Mouse (Mus musculus) heart, embryonic 12.5 days (tissue): Measurements from ENCODE around the gene Sin3a. TPM values are rescaled to one million over a fixed set of nuclear protein-coding genes. Genes with fewer than 3 reads are reported as not detected.

Experiments used
- ATAC-seq: fragments of 200-750 bp; cut with Nextera tagmentation; 2 replicates; pipeline ENCODE4 v1.8.0; 2017; ENCODE audit warnings: moderate TSS enrichment, moderate library complexity; ENCODE audit not compliant: insufficient number of reproducible peaks, low FRiP score
- H3K27ac ChIP-seq: fragments of 300-500 bp; sonication (generic); 2 replicates; pipeline ENCODE4 v1.5.1; 2016; ENCODE audit warnings: mild to moderate bottlenecking, moderate library complexity; ENCODE audit not compliant: poor library complexity, severe bottlenecking
- H3K27me3 ChIP-seq: fragments of 300-500 bp; sonication (generic); replicated peaks from 2 replicates; pipeline ENCODE4 v1.6.1; 2016; ENCODE audit warnings: mild to moderate bottlenecking, moderate library complexity
- H3K36me3 ChIP-seq: fragments of 300-500 bp; sonication (generic); 2 replicates; pipeline ENCODE4 v1.6.1; 2016; ENCODE audit warnings: mild to moderate bottlenecking, moderate library complexity
- H3K4me1 ChIP-seq: fragments of 300-500 bp; sonication (generic); replicated peaks from 2 replicates; pipeline ENCODE4 v1.6.1; 2016; ENCODE audit warnings: mild to moderate bottlenecking
- H3K4me2 ChIP-seq: fragments of 300-500 bp; sonication (generic); 2 replicates; pipeline ENCODE4 v1.6.1; 2016; ENCODE audit warnings: mild to moderate bottlenecking, moderate library complexity
- H3K4me3 ChIP-seq: fragments of 300-500 bp; sonication (generic); 2 replicates; pipeline ENCODE4 v1.5.1; 2016; ENCODE audit warnings: mild to moderate bottlenecking
- H3K9ac ChIP-seq: fragments of 300-500 bp; sonication (generic); 2 replicates; pipeline ENCODE4 v1.6.1; 2016; ENCODE audit warnings: mild to moderate bottlenecking, moderate library complexity
- H3K9me3 ChIP-seq: fragments of 300-500 bp; sonication (generic); replicated peaks from 2 replicates; pipeline ENCODE4 v1.6.1; 2016; ENCODE audit warnings: mild to moderate bottlenecking, moderate library complexity
- WGBS: fragments of 180-500 bp; shearing (Covaris S2); methylation state at CpG from one replicate; pipeline ENCODE4 v1.1.7; 2016; 5-methylcytosine and 5-hydroxymethylcytosine counted together
- polyA plus RNA-seq: library from polyadenylated mRNA; unstranded; fragments of >200 nt; fragmentation: Nextera tagmentation; extraction: Ambion mirVana; gene quantifications from 2 replicates; pipeline ENCODE4 v1.2.1, GENCODE M21; 2016

Gene Sin3a
- polyA plus RNA-seq, 1 experiment from 2014 or later, result 29.6 TPM

DNA sequence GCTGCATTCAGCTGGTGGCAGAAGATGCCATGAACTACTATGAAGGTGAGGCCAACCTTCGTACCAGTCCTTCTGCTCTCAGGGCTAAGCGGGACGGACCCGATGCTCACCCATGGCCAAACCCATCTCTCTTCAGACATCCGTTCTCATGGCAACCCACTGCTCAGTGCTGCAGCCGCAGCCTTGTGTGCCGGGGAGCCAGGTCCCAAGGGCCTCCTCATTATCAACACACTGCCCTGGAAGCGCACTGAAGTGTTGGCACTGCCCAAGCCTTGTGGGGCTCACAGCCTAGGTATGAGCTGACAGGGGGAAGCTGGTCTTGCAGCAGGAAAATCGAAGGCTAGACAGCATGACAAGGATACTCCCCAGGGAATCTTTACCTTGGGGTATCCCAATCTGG lies 67.3 kb downstream of the Sin3a start:
- 86% methylated on average over 9 of the region's 9 CpGs for WGBS
- H3K27me3 ChIP-seq, result no peaks in the 10 kb centered on the region
- no peak overlapping the region for H3K4me3 ChIP-seq
- peaks cover 98% of the 10 kb centered on the region for H3K36me3 ChIP-seq
- no peaks in the 10 kb centered on the region for H3K9me3 ChIP-seq
- no peak for ATAC-seq
- no peak overlapping the region for H3K4me2 ChIP-seq
- no peak overlapping the region for H3K27ac ChIP-seq
- no peak overlapping the region for H3K9ac ChIP-seq
- H3K4me1 ChIP-seq, result no peaks in the 10 kb centered on the region

GRCm38 (mm10) chr9:57139571-57139970 lies 67.7 kb downstream of the Sin3a start:
- H3K36me3 ChIP-seq, result peaks cover 98% of the 10 kb centered on the region
- ATAC-seq, result no peak
- H3K27ac ChIP-seq, result no peak overlapping the region
- no peaks in the 10 kb centered on the region for H3K4me1 ChIP-seq
- H3K4me3 ChIP-seq, result no peak overlapping the region
- WGBS, result 93% methylated on average over 5 of the region's 5 CpGs
- no peak overlapping the region for H3K9ac ChIP-seq
- no peaks in the 10 kb centered on the region for H3K27me3 ChIP-seq
- H3K4me2 ChIP-seq, result no peak overlapping the region
- H3K9me3 ChIP-seq, result no peaks in the 10 kb centered on the region

DNA sequence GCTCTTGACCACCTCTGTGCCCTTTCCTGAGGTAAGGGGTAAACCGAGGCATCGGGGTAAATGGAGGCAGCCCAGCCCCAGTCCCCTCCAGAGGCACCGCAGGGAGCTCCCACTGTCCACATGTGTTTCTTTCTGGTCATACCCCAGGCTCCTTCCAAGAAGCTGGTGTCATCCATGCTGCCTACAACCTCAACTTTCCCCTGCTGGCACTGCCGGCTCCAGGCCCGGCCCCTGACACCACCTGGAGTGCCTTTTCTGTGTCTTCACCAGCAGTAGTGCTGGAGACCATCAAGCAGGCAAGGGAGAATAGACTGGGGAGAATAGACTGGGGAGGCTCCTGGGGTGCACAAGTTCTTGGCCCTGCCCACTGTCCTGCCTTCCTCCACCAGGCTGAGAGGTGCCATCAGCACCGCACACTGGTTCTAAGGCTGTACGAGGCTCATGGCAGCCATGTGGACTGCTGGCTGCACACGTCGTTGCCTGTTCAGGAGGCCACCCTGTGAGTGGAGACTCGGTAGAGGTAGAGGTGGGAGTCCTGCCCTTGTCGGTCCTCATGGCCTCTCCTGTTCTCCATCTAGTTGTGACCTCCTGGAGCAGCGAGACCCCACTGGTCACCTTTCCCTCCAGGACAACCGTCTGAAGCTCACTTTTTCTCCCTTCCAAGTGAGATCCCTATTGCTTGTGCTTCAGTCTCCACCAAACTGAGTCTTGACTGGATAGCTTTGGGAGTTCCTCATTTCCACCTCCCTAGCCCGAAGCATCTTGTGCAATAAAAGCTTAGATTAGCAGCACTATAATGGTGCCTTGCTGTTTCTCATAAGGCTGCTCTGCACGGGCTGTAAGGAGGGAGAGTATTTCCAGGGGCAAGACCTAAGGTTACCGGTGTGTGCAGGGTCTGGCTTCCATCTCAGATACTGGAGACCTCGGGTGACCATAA lies 69.8 kb downstream of the Sin3a start:
- ATAC-seq, result no peak
- Histone ChIP-seq H3K4me3 (no peak overlapping the region), H3K4me2 (no peak overlapping the region), H3K27me3 (no peaks in the 10 kb centered on the region), H3K9me3 (no peaks in the 10 kb centered on the region), H3K36me3 (peaks cover 78% of the 10 kb centered on the region), H3K4me1 (no peaks in the 10 kb centered on the region), H3K27ac (no peak overlapping the region), H3K9ac (no peak overlapping the region)
- whole genome bisulfite sequencing, result 75% methylated on average over 17 of the region's 17 CpGs

DNA sequence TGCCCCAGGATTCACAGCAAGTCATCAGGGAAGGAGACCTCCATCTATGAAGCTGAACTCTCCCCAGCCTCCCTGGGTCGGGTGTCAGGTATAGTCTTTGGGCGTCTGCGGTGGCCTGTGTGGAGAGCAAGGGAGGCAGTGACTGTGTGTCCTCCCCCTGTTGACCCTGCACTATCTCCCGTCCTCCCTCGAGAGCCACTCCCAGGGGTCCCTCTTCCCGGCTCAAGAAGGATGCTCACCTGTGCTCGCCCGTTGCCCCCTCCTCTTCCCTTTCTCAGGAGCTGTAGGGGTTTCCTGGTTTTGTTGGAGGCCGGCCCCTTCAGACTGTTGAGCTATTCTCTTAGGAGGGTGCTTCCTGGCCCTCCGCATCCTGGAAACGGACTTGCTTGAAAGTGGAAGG lies 71.4 kb downstream of the Sin3a start:
- no peak for ATAC-seq
- 82% methylated on average over 11 of the region's 11 CpGs for WGBS
- peaks cover 62% of the 10 kb centered on the region for H3K36me3 ChIP-seq

GRCm38 (mm10) chr9:57144830-57145229 lies 73.0 kb downstream of the Sin3a start:
- H3K9me3 ChIP-seq, result no peaks in the 10 kb centered on the region
- H3K4me3 ChIP-seq, result no peak overlapping the region
- peaks cover 46% of the 10 kb centered on the region for H3K36me3 ChIP-seq
- no peak overlapping the region for H3K4me2 ChIP-seq
- H3K27me3 ChIP-seq, result no peaks in the 10 kb centered on the region
- H3K27ac ChIP-seq, result no peak overlapping the region
- no peak overlapping the region for H3K9ac ChIP-seq
- ATAC-seq, result no peak
- WGBS, result 79% methylated on average over 8 of the region's 8 CpGs
- peaks cover 14% of the 10 kb centered on the region for H3K4me1 ChIP-seq

More for the DNA sequence above, 71.4 kb downstream of the Sin3a start:
- H3K4me3 ChIP-seq, result no peak overlapping the region
- no peaks in the 10 kb centered on the region for H3K9me3 ChIP-seq
- no peak overlapping the region for H3K9ac ChIP-seq
- no peak overlapping the region for H3K27ac ChIP-seq
- H3K27me3 ChIP-seq, result no peaks in the 10 kb centered on the region
- H3K4me1 ChIP-seq, result peaks cover 7% of the 10 kb centered on the region
- no peak overlapping the region for H3K4me2 ChIP-seq

GRCm38 (mm10) chr9:57146451-57147066 lies 74.7 kb downstream of the Sin3a start:
- H3K4me2 ChIP-seq, result no peak overlapping the region; the same call in 1 of the 2 replicates
- no peaks in the 10 kb centered on the region for H3K9me3 ChIP-seq
- H3K36me3 ChIP-seq, result peaks cover 29% of the 10 kb centered on the region
- H3K27ac ChIP-seq, result no peak overlapping the region
- no peak for ATAC-seq
- no peaks in the 10 kb centered on the region for H3K27me3 ChIP-seq
- WGBS, result 81% methylated on average over 17 of the region's 17 CpGs
- no peak overlapping the region for H3K9ac ChIP-seq
- H3K4me1 ChIP-seq, result peaks cover 14% of the 10 kb centered on the region
- H3K4me3 ChIP-seq, result no peak overlapping the region

DNA sequence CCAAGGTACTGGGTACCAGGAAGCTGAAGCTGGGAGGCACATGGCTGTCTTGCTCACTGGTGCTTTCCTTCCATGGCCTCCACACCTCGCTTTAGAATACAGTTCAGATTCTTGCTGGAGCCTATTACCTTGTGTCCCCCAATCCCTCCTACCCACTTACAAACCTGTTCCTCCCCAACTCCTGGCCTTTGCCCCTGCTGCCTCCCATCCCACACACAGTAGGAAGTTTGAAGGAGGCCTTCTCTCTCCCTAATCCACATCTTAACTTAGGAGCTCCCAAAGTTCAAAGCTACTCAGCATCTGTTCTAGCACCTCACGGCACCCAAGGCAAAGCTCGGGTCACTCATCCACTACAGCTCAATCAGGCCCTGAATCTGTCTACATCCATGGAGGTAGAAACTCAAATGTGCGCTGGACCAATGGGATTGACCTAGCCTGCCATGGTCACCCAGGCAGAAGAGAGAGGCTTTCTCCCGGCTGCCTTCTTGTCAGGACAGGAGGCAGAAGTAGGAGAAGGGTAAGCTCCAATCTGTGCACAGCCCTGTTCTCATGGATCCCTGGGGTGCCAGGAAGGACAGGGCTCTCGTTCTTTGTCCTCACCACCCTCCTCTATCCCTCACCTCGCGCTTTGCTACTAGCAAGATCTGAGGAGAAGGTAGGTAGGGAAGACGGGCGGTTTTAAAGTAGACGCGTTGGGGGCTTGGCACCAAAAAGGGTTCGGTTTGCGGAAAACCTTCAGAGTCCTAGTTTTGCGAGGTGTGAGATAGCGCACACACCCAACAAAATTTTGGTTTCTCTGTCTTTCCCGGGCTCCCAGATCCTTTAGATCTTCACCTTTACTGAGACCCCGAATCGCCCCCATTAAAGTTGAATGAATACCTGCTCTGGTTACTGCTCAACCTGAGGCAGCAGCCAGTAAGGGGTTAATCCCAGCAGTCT lies 75.6 kb downstream of the Sin3a start:
- ATAC-seq, result no peak
- Histone ChIP-seq H3K27me3 (no peaks in the 10 kb centered on the region), H3K36me3 (peaks cover 20% of the 10 kb centered on the region), H3K9ac (peak overlapping the region; percentile 79), H3K27ac (peak overlapping the region; percentile 88), H3K4me3 (peak overlapping the region; percentile 65), H3K9me3 (no peaks in the 10 kb centered on the region), H3K4me1 (peaks cover 14% of the 10 kb centered on the region), H3K4me2 (peak overlapping the region; percentile 88)
- WGBS, result 8% methylated on average over 19 of the region's 19 CpGs

- Histone ChIP-seq H3K9ac (peak within 1 kb of the TSS; percentile 79), H3K27ac (peak within 1 kb of the TSS; percentile 88), H3K4me1 (peaks cover 14% of the 10 kb centered on the region), H3K27me3 (no peaks in the 10 kb centered on the region), H3K4me3 (peak within 1 kb of the TSS; percentile 65), H3K9me3 (no peaks in the 10 kb centered on the region), H3K36me3 (peaks cover 12% of the 10 kb centered on the region), H3K4me2 (peak within 1 kb of the TSS; percentile 88)
- WGBS, result under 1% methylated on average over 27 of the region's 27 CpGs
- peak; percentile 83 for ATAC-seq
Observed at GRCm38 (mm10) chr9:57148144-57148878, 76.5 kb downstream of the Sin3a start, which contains the start of gene Neil1. Neil1 (minus strand) TSS chr9:57148305.

DNA sequence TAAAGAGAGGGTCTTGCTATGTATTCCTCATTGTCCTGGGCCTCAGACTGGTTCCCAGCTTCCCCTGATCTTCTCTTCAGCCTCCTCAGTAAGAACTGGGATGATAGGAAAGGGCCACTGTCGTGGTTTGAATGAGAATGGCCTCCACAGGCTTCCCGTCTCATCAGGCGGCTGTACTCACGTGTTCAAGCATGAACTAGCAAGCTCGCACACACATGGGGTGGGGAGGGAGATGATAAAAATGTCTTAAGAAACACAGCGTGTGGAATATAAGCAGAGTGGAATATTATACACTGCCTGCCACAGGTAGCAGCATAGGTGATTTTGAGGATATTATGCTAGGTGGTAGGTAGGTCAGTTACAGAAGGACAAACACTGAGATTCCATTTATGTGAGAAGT lies 77.2 kb downstream of the Sin3a start:
- H3K36me3 ChIP-seq, result peaks cover 6% of the 10 kb centered on the region; the same call in 1 of the 2 replicates
- no peaks in the 10 kb centered on the region for H3K9me3 ChIP-seq
- H3K27ac ChIP-seq, result peak overlapping the region; percentile 88; the same call in 1 of the 2 replicates
- H3K4me1 ChIP-seq, result peaks cover 14% of the 10 kb centered on the region
- ATAC-seq, result no peak
- 77% methylated on average over 6 of the region's 6 CpGs for WGBS
- H3K27me3 ChIP-seq, result no peaks in the 10 kb centered on the region
- no peak overlapping the region for H3K9ac ChIP-seq
- H3K4me2 ChIP-seq, result peak overlapping the region; percentile 88
- H3K4me3 ChIP-seq, result peak overlapping the region; percentile 65; the same call in 1 of the 2 replicates

DNA sequence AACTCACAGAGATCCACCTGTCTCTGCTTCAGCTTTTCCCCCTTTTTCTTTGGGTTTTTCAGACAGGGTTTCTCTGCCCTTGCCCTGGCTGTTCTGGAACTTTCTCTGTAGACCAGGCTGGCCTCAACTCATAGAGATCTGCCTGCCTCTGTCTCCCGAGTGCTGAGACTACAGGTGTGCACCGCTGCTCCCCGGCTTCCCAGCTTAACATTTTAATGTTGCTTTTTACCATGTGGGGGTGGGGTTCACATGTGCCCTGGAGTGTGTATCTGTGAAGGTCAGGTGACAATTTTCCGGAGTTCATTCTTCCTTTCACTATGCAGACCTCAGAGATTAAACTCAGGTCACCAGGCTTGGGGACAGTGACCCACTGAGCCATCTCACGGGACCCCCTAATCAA lies 78.4 kb downstream of the Sin3a start:
- H3K4me1 ChIP-seq, result peaks cover 14% of the 10 kb centered on the region
- no peak overlapping the region for H3K4me3 ChIP-seq
- no peak for ATAC-seq
- H3K27ac ChIP-seq, result no peak overlapping the region
- no peak overlapping the region for H3K4me2 ChIP-seq
- H3K9ac ChIP-seq, result no peak overlapping the region
- no peaks in the 10 kb centered on the region for H3K9me3 ChIP-seq
- peaks cover 8% of the 10 kb centered on the region for H3K36me3 ChIP-seq
- 77% methylated on average over 5 of the region's 5 CpGs for WGBS
- H3K27me3 ChIP-seq, result no peaks in the 10 kb centered on the region
